In genomic region chr15:12205160-12205901, GRCm38 (mm10) we compare ENCODE assay signal across 7 mouse cellular contexts. TPM values are rescaled to one million over a fixed set of nuclear protein-coding genes. Genes with fewer than 3 reads are reported as not detected.
DNase-seq lines count a peak whose midpoint lies in the region; ATAC-seq and TF ChIP-seq lines count a peak whose summit lies in the region.

No protein-coding gene starts in this region.

- peak overlapping the region; percentile 94 for H3K4me3 ChIP-seq in lung, embryonic 16.5 days (ENCODE audit: low read length)
- peak overlapping the region; percentile 70 for H3K4me3 ChIP-seq in bone marrow, adult 2 months (replicated peaks; ENCODE audit: control insufficient read depth, low read depth, low read length)
- H3K4me3 ChIP-seq in forebrain, embryonic 16.5 days (replicated peaks; ENCODE audit: low read length): peak overlapping the region; percentile 92
- H3K4me3 ChIP-seq in olfactory bulb, adult 2 months (ENCODE audit: insufficient read depth, low read depth, low read length): peak overlapping the region; percentile 87

- H3K4me2 ChIP-seq in lung, embryonic 16.5 days (ENCODE audit: low read depth, low read length): peak overlapping the region; percentile 75
- H3K4me2 ChIP-seq in forebrain, embryonic 16.5 days (ENCODE audit: low read length): peak overlapping the region; percentile 73

- no peaks in the 10 kb centered on the region for H3K9me3 ChIP-seq in lung, embryonic 16.5 days (ENCODE audit: control insufficient read depth, low read length)
- no peaks in the 10 kb centered on the region for H3K9me3 ChIP-seq in forebrain, embryonic 16.5 days (ENCODE audit: control insufficient read depth, low read length)

- under 1% methylated on average over 54 of the region's 73 CpGs for WGBS in lung, embryonic 16.5 days
- WGBS in bone marrow, adult 2 months: under 1% methylated on average over 64 of the region's 73 CpGs
- under 1% methylated on average over 62 of the region's 73 CpGs for WGBS in forebrain, embryonic 16.5 days
- WGBS in olfactory bulb, adult 2 months: under 1% methylated on average over 71 of the region's 73 CpGs

- peak overlapping the region; percentile 90 for H3K27ac ChIP-seq in lung, embryonic 16.5 days (ENCODE audit: low read length)
- H3K27ac ChIP-seq in bone marrow, adult 2 months (ENCODE audit: control insufficient read depth, insufficient read depth, low read depth, low read length, poor library complexity): peak overlapping the region; percentile 98
- peak overlapping the region; percentile 91 for H3K27ac ChIP-seq in forebrain, embryonic 16.5 days (ENCODE audit: low read length)
- H3K27ac ChIP-seq in olfactory bulb, adult 2 months (ENCODE audit: insufficient read depth, low read depth, low read length): 0 out of 2 replicates have a peak overlapping the region, but pooled peaks have one; percentile 63

- TF ChIP-seq CTCF in bone marrow, adult 2 months (IDR thresholded peaks at IDR 0.05; ENCODE audit: control insufficient read depth, insufficient read depth, low read length): no peak
- TF ChIP-seq CTCF in olfactory bulb, adult 2 months (IDR thresholded peaks at IDR 0.05; ENCODE audit: insufficient read depth, low read depth, low read length): no peak

- H3K4me1 ChIP-seq in lung, embryonic 16.5 days (replicated peaks; ENCODE audit: control insufficient read depth, insufficient read depth, low read length): peaks cover 33% of the 10 kb centered on the region
- peaks cover 3% of the 10 kb centered on the region; the same call in 1 of the 2 replicates for H3K4me1 ChIP-seq in bone marrow, adult 2 months (ENCODE audit: control insufficient read depth, insufficient read depth, low read length)
- peaks cover 19% of the 10 kb centered on the region for H3K4me1 ChIP-seq in forebrain, embryonic 16.5 days (replicated peaks; ENCODE audit: control insufficient read depth, insufficient read depth, low read length)
- H3K4me1 ChIP-seq in olfactory bulb, adult 2 months (ENCODE audit: control insufficient read depth, insufficient read depth, low read length): peaks cover 8% of the 10 kb centered on the region

- no peaks in the 10 kb centered on the region for H3K27me3 ChIP-seq in lung, embryonic 16.5 days (ENCODE audit: control insufficient read depth, insufficient read depth, low read depth, low read length)
- no peaks in the 10 kb centered on the region for H3K27me3 ChIP-seq in forebrain, embryonic 16.5 days (replicated peaks; ENCODE audit: control insufficient read depth, insufficient read depth, low read length)

- peak overlapping the region; percentile 94 for H3K9ac ChIP-seq in lung, embryonic 16.5 days (ENCODE audit: low read length)
- peak overlapping the region; percentile 90 for H3K9ac ChIP-seq in forebrain, embryonic 16.5 days (replicated peaks; ENCODE audit: low read depth, low read length)

- H3K36me3 ChIP-seq in lung, embryonic 16.5 days (ENCODE audit: control insufficient read depth, insufficient read depth, low read length): no peaks in the 10 kb centered on the region
- no peaks in the 10 kb centered on the region for H3K36me3 ChIP-seq in forebrain, embryonic 16.5 days (ENCODE audit: control insufficient read depth, insufficient read depth)

- TF ChIP-seq POLR2A in bone marrow, adult 2 months (IDR thresholded peaks at IDR 0.05; ENCODE audit: borderline replicate concordance, control insufficient read depth, low read depth, low read length): no peak
- peak; percentile 21; the same call in 1 of the 2 replicates for TF ChIP-seq POLR2A in olfactory bulb, adult 2 months (IDR thresholded peaks at IDR 0.05; ENCODE audit: insufficient read depth, low read depth, low read length)

- DNase-seq in lung, postnatal 14 days: no peak
- peak; percentile 49 for DNase-seq in liver
- no peak for DNase-seq in layer of hippocampus, adult 11-12 months (ENCODE audit: low spot score)

- peak; percentile 79 for ATAC-seq in lung, embryonic 16.5 days (ENCODE audit: low read depth)
- peak; percentile 83 for ATAC-seq in forebrain, embryonic 16.5 days

RNA-seq across cellular contexts. Expression of gene Mtmr12, which starts 0.5 kb away (rescaled TPM):
- 19.7 and 21.1 TPM in 2 replicates for polyA plus RNA-seq in lung, embryonic 16.5 days (2015; fragmentation: Nextera tagmentation; extraction: Ambion mirVana)
- polyA plus RNA-seq in bone marrow, adult 2 months (2011; ENCODE audit: insufficient read depth, insufficient read length, low replicate concordance, missing spikeins): 6.5 and 12.1 TPM in 2 replicates
- 10.8 and 12.3 TPM in 2 replicates for polyA plus RNA-seq in forebrain, embryonic 16.5 days (2015; fragmentation: Nextera tagmentation; extraction: Ambion mirVana)
- polyA plus RNA-seq in olfactory bulb, adult 2 months (2012; ENCODE audit: insufficient read depth, insufficient read length, low replicate concordance, missing spikeins): not detected in 2 replicates
